ENCODE assay signal across 13 mouse cellular contexts in the genomic region with DNA sequence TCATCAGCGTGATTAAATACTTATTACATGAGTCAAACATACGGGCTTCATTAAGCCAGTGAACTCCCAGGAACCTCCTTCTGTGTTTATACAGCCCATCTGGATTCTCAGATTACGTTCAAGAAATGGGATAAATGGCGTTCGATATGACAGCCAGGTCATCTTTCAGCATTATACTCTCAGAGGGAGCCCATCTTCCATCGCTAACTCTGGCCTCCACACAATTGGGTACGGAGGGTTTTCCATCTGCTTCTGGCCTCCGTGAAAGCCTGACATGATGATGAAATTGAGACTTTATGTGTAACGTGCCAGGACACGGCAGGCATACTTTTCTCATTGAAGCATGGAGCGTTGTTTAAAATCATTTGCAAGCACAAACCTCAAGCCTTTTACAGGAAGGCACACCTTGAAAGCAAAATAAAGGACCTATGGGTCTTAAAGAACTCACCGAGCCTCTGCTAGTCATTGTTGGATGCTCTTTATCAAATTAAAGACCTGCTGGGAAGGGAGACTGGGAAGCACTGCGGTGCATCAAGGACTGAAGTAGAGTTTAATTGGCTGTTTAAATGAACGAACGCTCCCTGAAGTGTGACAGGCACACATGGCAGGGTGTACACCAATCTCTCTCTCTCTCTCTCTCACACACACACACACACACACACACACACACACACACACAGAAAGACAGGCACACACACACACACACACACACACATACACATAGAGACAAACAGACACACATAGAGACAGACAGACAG.
DNase-seq lines count a peak whose midpoint lies in the region; ATAC-seq and TF ChIP-seq lines count a peak whose summit lies in the region.
"Had no signal": no experiment of that assay in that cellular context is flagged by ENCODE, and none has a peak within 500 bp of the region (broad histone marks: within the 10 kb centered on the region; RNA-seq: fewer than 3 reads in every experiment).

No protein-coding gene starts in this region.

- H3K36me3 ChIP-seq in heart, embryonic 10.5 days = no peaks in the 10 kb centered on the region
- H3K36me3 ChIP-seq in midbrain, postnatal 0 days (ENCODE audit: insufficient read depth, low read length) = no peaks in the 10 kb centered on the region
- no peaks in the 10 kb centered on the region for H3K36me3 ChIP-seq in midbrain, embryonic 16.5 days (ENCODE audit: control insufficient read depth, insufficient read depth, low read length)
- no peaks in the 10 kb centered on the region for H3K36me3 ChIP-seq in hindbrain, postnatal 0 days (ENCODE audit: insufficient read depth, low read length)

- no peak overlapping the region for H3K4me2 ChIP-seq in midbrain, postnatal 0 days (ENCODE audit: low read depth, low read length, poor library complexity, severe bottlenecking)
- no peak overlapping the region for H3K4me2 ChIP-seq in midbrain, embryonic 16.5 days (ENCODE audit: low read length)
- H3K4me2 ChIP-seq in hindbrain, postnatal 0 days (ENCODE audit: low read depth, low read length) = peak overlapping the region; percentile 16; the same call in 1 of the 2 replicates
- H3K4me2 ChIP-seq: liver, embryonic 11.5 days had no signal

- DNase-seq in heart, embryonic 10.5 days (ENCODE audit: low spot score) = peak; percentile 68
- DNase-seq in heart, postnatal 14 days = no peak
- DNase-seq in midbrain, postnatal 0 days (ENCODE audit: low spot score) = peak; percentile 59
- peak; percentile 52 for DNase-seq in hindbrain, postnatal 0 days (ENCODE audit: low spot score)
- no peak for DNase-seq in left cerebral cortex, postnatal 36 days (ENCODE audit: low spot score in 2 of 2)
- DNase-seq in urinary bladder, postnatal 25 days (ENCODE audit: low spot score) = no peak
- DNase-seq: cerebellum, postnatal 36 days; lung, postnatal 14 days; retina, postnatal 1 day had no signal

- WGBS in heart, embryonic 10.5 days = 75% methylated on average over 15 of the region's 15 CpGs
- WGBS in midbrain, postnatal 0 days = 52% methylated on average over 15 of the region's 15 CpGs
- 48% methylated on average over 15 of the region's 15 CpGs for WGBS in midbrain, embryonic 16.5 days
- WGBS in hindbrain, postnatal 0 days = 34% methylated on average over 15 of the region's 15 CpGs

- intact Hi-C loops in heart, postnatal 14 days (cut with DNase I) = loop anchor here (5.0 kb wide), 1 partner anchor 104 kb away; no protein-coding TSS in a partner anchor
- intact Hi-C loops in left cerebral cortex, postnatal 36 days (cut with DNase I) = no loop called here

- no peak overlapping the region for H3K9ac ChIP-seq in midbrain, postnatal 0 days (replicated peaks; ENCODE audit: low read length, poor library complexity, severe bottlenecking)
- no peak overlapping the region for H3K9ac ChIP-seq in midbrain, embryonic 16.5 days (ENCODE audit: low read depth, low read length)
- no peak overlapping the region for H3K9ac ChIP-seq in hindbrain, postnatal 0 days (replicated peaks; ENCODE audit: low read length)

- H3K9me3 ChIP-seq in heart, embryonic 10.5 days = no peaks in the 10 kb centered on the region
- H3K9me3 ChIP-seq in midbrain, postnatal 0 days (ENCODE audit: low read length) = no peaks in the 10 kb centered on the region
- no peaks in the 10 kb centered on the region for H3K9me3 ChIP-seq in midbrain, embryonic 16.5 days (replicated peaks; ENCODE audit: control insufficient read depth, low read length, poor library complexity, severe bottlenecking)
- no peaks in the 10 kb centered on the region for H3K9me3 ChIP-seq in hindbrain, postnatal 0 days (ENCODE audit: low read length)

- no peaks in the 10 kb centered on the region for H3K27me3 ChIP-seq in heart, embryonic 10.5 days (ENCODE audit: insufficient read depth, poor library complexity, severe bottlenecking)
- H3K27me3 ChIP-seq in midbrain, postnatal 0 days (ENCODE audit: insufficient read depth, low read length) = 0 out of 2 replicates have a peak, but pooled peaks cover 3% of the 10 kb centered on the region
- no peaks in the 10 kb centered on the region for H3K27me3 ChIP-seq in midbrain, embryonic 16.5 days (ENCODE audit: control insufficient read depth, insufficient read depth, low read depth, low read length)
- H3K27me3 ChIP-seq in hindbrain, postnatal 0 days (ENCODE audit: insufficient read depth, low read length) = no peaks in the 10 kb centered on the region
- H3K27me3 ChIP-seq: Patski had no signal

- no peak for TF ChIP-seq CTCF in midbrain, postnatal 0 days (IDR thresholded peaks at IDR 0.05)
- TF ChIP-seq CTCF in hindbrain, postnatal 0 days (IDR thresholded peaks at IDR 0.05; ENCODE audit: low read depth) = no peak

- peaks cover 5% of the 10 kb centered on the region; the same call in 1 of the 2 replicates for H3K4me1 ChIP-seq in heart, embryonic 10.5 days
- H3K4me1 ChIP-seq in midbrain, postnatal 0 days (ENCODE audit: insufficient read depth, low read length) = no peaks in the 10 kb centered on the region
- no peaks in the 10 kb centered on the region; the same call in 1 of the 2 replicates for H3K4me1 ChIP-seq in midbrain, embryonic 16.5 days (ENCODE audit: control insufficient read depth, insufficient read depth, low read length)
- peaks cover 9% of the 10 kb centered on the region for H3K4me1 ChIP-seq in hindbrain, postnatal 0 days (ENCODE audit: insufficient read depth, low read length)

- H3K27ac ChIP-seq in heart, embryonic 10.5 days = no peak overlapping the region
- no peak overlapping the region for H3K27ac ChIP-seq in midbrain, postnatal 0 days (ENCODE audit: low read depth, low read length)
- H3K27ac ChIP-seq in midbrain, embryonic 16.5 days (ENCODE audit: low read length) = no peak overlapping the region
- no peak overlapping the region for H3K27ac ChIP-seq in hindbrain, postnatal 0 days

- no peak for ATAC-seq in midbrain, postnatal 0 days (ENCODE audit: low FRiP score)
- ATAC-seq in midbrain, embryonic 16.5 days = no peak
- ATAC-seq in hindbrain, postnatal 0 days = 0 out of 2 replicates have a peak, but pooled peaks have one; percentile 48
- ATAC-seq: Patski had no signal

- H3K4me3 ChIP-seq in heart, embryonic 10.5 days = no peak overlapping the region
- H3K4me3 ChIP-seq in midbrain, postnatal 0 days (ENCODE audit: low read depth, low read length) = no peak overlapping the region
- no peak overlapping the region for H3K4me3 ChIP-seq in midbrain, embryonic 16.5 days (ENCODE audit: low read depth, low read length)
- no peak overlapping the region for H3K4me3 ChIP-seq in hindbrain, postnatal 0 days (ENCODE audit: low read length)
- H3K4me3 ChIP-seq: myocyte had no signal

Comparison
In these comparisons a context has a peak if more than half of its experiments do, and no peak if none do; other contexts are left out.
1. DNase-seq: peak in heart, embryonic 10.5 days (single experiment), midbrain, postnatal 0 days (single experiment) and hindbrain, postnatal 0 days (single experiment); none in heart, postnatal 14 days (0 of 2), left cerebral cortex, postnatal 36 days (0 of 2) and urinary bladder, postnatal 25 days (single experiment).